Mouse (Mus musculus): Measurements from ENCODE around the gene Ntn4. TPM values are rescaled to one million over a fixed set of nuclear protein-coding genes. Genes with fewer than 3 reads are reported as not detected.
A peak's percentile ranks its signal among the peaks of the same experiment; 100 is the strongest.

The Ntn4 gene
- polyA plus RNA-seq, 1 experiment from 2014 or later: 0.76 TPM

GRCm38 (mm10) chr10:93633563-93633962, 6.9 kb upstream of the Ntn4 start:
- H3K4me2 ChIP-seq (replicated peaks; ENCODE audit: low read depth): no peak overlapping the region
- H3K4me3 ChIP-seq (ENCODE audit: low read depth, low read length): no peak overlapping the region
- no peak for DNase-seq (ENCODE audit: low spot score)
- TF ChIP-seq CTCF (IDR thresholded peaks at IDR 0.05; ENCODE audit: low read depth): no peak
- WGBS: 78% methylated on average over 5 of the region's 5 CpGs
- no peaks in the 10 kb centered on the region for H3K4me1 ChIP-seq (replicated peaks; ENCODE audit: control insufficient read depth, insufficient read depth)
- H3K9me3 ChIP-seq (ENCODE audit: control insufficient read depth, low read length): no peaks in the 10 kb centered on the region
- H3K36me3 ChIP-seq (ENCODE audit: control insufficient read depth, insufficient read depth, low read length): no peaks in the 10 kb centered on the region
- no peak overlapping the region for H3K27ac ChIP-seq (replicated peaks)
- ATAC-seq (ENCODE audit: low FRiP score, low TSS enrichment): no peak
- H3K9ac ChIP-seq (ENCODE audit: low read length): no peak overlapping the region
- no peaks in the 10 kb centered on the region for H3K27me3 ChIP-seq (ENCODE audit: control insufficient read depth, insufficient read depth, low read length)

- Histone ChIP-seq H3K27ac (replicated peaks) (no peak overlapping the region), H3K36me3 (ENCODE audit: control insufficient read depth, insufficient read depth, low read length) (no peaks in the 10 kb centered on the region), H3K4me2 (replicated peaks; ENCODE audit: low read depth) (no peak overlapping the region), H3K9ac (ENCODE audit: low read length) (no peak overlapping the region), H3K9me3 (ENCODE audit: control insufficient read depth, low read length) (no peaks in the 10 kb centered on the region), H3K4me1 (replicated peaks; ENCODE audit: control insufficient read depth, insufficient read depth) (no peaks in the 10 kb centered on the region), H3K27me3 (ENCODE audit: control insufficient read depth, insufficient read depth, low read length) (no peaks in the 10 kb centered on the region), H3K4me3 (ENCODE audit: low read depth, low read length) (no peak overlapping the region)
- WGBS: 92% methylated on average over 2 of the region's 2 CpGs
- TF ChIP-seq EP300 (optimal IDR thresholded peaks at IDR 0.05): no peak
- no peak for TF ChIP-seq CTCF (IDR thresholded peaks at IDR 0.05; ENCODE audit: low read depth)
- no peak for DNase-seq (ENCODE audit: low spot score)
- no peak for ATAC-seq (ENCODE audit: low FRiP score, low TSS enrichment)
These were observed 6.5 kb upstream of the Ntn4 start for GRCm38 (mm10) chr10:93633971-93634370.

- no peak for ATAC-seq (ENCODE audit: low FRiP score, low TSS enrichment)
These were observed 4.5 kb upstream of the Ntn4 start for GRCm38 (mm10) chr10:93635941-93636340.

GRCm38 (mm10) chr10:93640953-93641820, 706 bp downstream of the Ntn4 start:
- under 1% methylated on average over 48 of the region's 73 CpGs for WGBS
- Histone ChIP-seq H3K4me2 (replicated peaks; ENCODE audit: low read depth) (peak overlapping the region; percentile 100), H3K4me1 (replicated peaks; ENCODE audit: control insufficient read depth, insufficient read depth) (0 out of 2 replicates have a peak, but pooled peaks cover 6% of the 10 kb centered on the region), H3K27me3 (ENCODE audit: control insufficient read depth, insufficient read depth, low read length) (no peaks in the 10 kb centered on the region), H3K9ac (ENCODE audit: low read length) (peak overlapping the region; percentile 82), H3K9me3 (ENCODE audit: control insufficient read depth, low read length) (no peaks in the 10 kb centered on the region), H3K27ac (replicated peaks) (peak overlapping the region; percentile 65), H3K4me3 (ENCODE audit: low read depth, low read length) (peak overlapping the region; percentile 72), H3K36me3 (ENCODE audit: control insufficient read depth, insufficient read depth, low read length) (no peaks in the 10 kb centered on the region)
- DNase-seq (ENCODE audit: low spot score) (peak; percentile 52), ATAC-seq (ENCODE audit: low FRiP score, low TSS enrichment) (peak; percentile 70)
- TF ChIP-seq EP300 (optimal IDR thresholded peaks at IDR 0.05) (no peak), CTCF (IDR thresholded peaks at IDR 0.05; ENCODE audit: low read depth) (no peak)

More at GRCm38 (mm10) chr10:93635941-93636340, 4.5 kb upstream of the Ntn4 start:
- Histone ChIP-seq H3K4me2 (replicated peaks; ENCODE audit: low read depth) (no peak overlapping the region), H3K9me3 (ENCODE audit: control insufficient read depth, low read length) (no peaks in the 10 kb centered on the region), H3K4me1 (replicated peaks; ENCODE audit: control insufficient read depth, insufficient read depth) (0 out of 2 replicates have a peak, but pooled peaks cover 2% of the 10 kb centered on the region), H3K9ac (ENCODE audit: low read length) (no peak overlapping the region), H3K27ac (replicated peaks) (no peak overlapping the region), H3K27me3 (ENCODE audit: control insufficient read depth, insufficient read depth, low read length) (no peaks in the 10 kb centered on the region), H3K36me3 (ENCODE audit: control insufficient read depth, insufficient read depth, low read length) (no peaks in the 10 kb centered on the region), H3K4me3 (ENCODE audit: low read depth, low read length) (no peak overlapping the region)
- no peak for TF ChIP-seq EP300 (optimal IDR thresholded peaks at IDR 0.05)
- TF ChIP-seq CTCF (IDR thresholded peaks at IDR 0.05; ENCODE audit: low read depth): no peak
- DNase-seq (ENCODE audit: low spot score): no peak
- 45% methylated on average over 9 of the region's 9 CpGs for WGBS

GRCm38 (mm10) chr10:93641821-93642746, 1.6 kb downstream of the Ntn4 start:
- DNase-seq (ENCODE audit: low spot score) (peak; percentile 58), ATAC-seq (ENCODE audit: low FRiP score, low TSS enrichment) (peak; percentile 55)
- peak overlapping the region; percentile 65 for H3K27ac ChIP-seq (replicated peaks)
- 0 out of 2 replicates have a peak, but pooled peaks cover 6% of the 10 kb centered on the region for H3K4me1 ChIP-seq (replicated peaks; ENCODE audit: control insufficient read depth, insufficient read depth)
- peak overlapping the region; percentile 72 for H3K4me3 ChIP-seq (ENCODE audit: low read depth, low read length)
- no peaks in the 10 kb centered on the region for H3K27me3 ChIP-seq (ENCODE audit: control insufficient read depth, insufficient read depth, low read length)
- no peak for TF ChIP-seq EP300 (optimal IDR thresholded peaks at IDR 0.05)
- TF ChIP-seq CTCF (IDR thresholded peaks at IDR 0.05; ENCODE audit: low read depth): no peak
- peak overlapping the region; percentile 82 for H3K9ac ChIP-seq (ENCODE audit: low read length)
- 8% methylated on average over 32 of the region's 32 CpGs for WGBS
- H3K36me3 ChIP-seq (ENCODE audit: control insufficient read depth, insufficient read depth, low read length): no peaks in the 10 kb centered on the region
- H3K9me3 ChIP-seq (ENCODE audit: control insufficient read depth, low read length): no peaks in the 10 kb centered on the region
- H3K4me2 ChIP-seq (replicated peaks; ENCODE audit: low read depth): peak overlapping the region; percentile 100

Measured in stomach, postnatal 0 days (tissue).